Mouse (Mus musculus) stomach, postnatal 0 days (tissue): Measurements from ENCODE around the gene Fndc7.

Experiments used
- CTCF ChIP-seq: IDR thresholded peaks from 2 replicates; pipeline ENCODE4 v1.5.1; 2016; ENCODE audit warnings: antibody characterized with exemption, low read depth, mild to moderate bottlenecking, moderate library complexity
- EP300 ChIP-seq: optimal IDR thresholded peaks from 2 replicates; pipeline ENCODE3; 2016; ENCODE audit warnings: antibody characterized with exemption

GRCm38 (mm10) chr3:108921822-108922221, 32.0 kb upstream of the Fndc7 start:
- no peak for TF ChIP-seq CTCF
- TF ChIP-seq EP300, result no peak
